Mouse (Mus musculus) G1E (cell line): ENCODE measurements around the gene Edem1.

ENCODE experiments used
- CTCF ChIP-seq: IDR thresholded peaks from 2 replicates; pipeline ENCODE4 v1.5.1; 2012; ENCODE audit warnings: low read depth, low read length, inconsistent platforms, mixed read lengths
- GATA1 ChIP-seq: IDR thresholded peaks from 2 replicates; pipeline ENCODE4 v1.6.1; 2012; ENCODE audit warnings: borderline replicate concordance, low read length, inconsistent platforms, mixed read lengths
- GATA2 ChIP-seq: IDR thresholded peaks from 2 replicates; pipeline ENCODE4 v1.6.1; 2012; ENCODE audit warnings: low read depth, low read length, inconsistent platforms, borderline replicate concordance
- POLR2AphosphoS5 ChIP-seq: IDR thresholded peaks from 2 replicates; pipeline ENCODE4 v1.6.1; 2012; ENCODE audit warnings: low read depth, low read length, inconsistent platforms; ENCODE audit not compliant: insufficient replicate concordance
- TAL1 ChIP-seq: conservative IDR thresholded peaks from 2 replicates; pipeline ENCODE4 v1.6.1; 2012; ENCODE audit warnings: low read depth, low read length, inconsistent platforms, mixed read lengths

DNA sequence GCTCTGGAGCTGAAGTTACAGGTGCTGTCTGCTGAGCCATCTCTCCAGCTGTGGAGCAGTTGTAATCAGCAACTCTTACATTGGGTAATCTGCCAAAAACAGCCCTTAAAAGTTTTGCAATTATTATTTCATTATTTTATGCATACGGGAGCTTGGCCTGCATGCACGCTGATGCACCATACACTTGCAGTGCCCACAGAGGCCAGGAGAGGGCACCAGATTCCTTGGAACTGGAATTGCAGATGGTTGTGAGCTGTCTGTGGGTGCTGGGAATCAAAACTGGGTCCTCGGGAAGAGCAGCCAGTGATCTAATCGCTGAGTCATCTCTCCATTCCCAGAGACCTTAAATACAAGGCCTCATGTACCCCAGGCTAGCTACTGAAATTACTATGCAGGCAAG, 52.6 kb downstream of the Edem1 start:
- no peak for TF ChIP-seq CTCF
- TF ChIP-seq GATA2: no peak
- no peak for TF ChIP-seq GATA1
- TF ChIP-seq TAL1: no peak
- TF ChIP-seq POLR2AphosphoS5: no peak
